29 mouse cellular contexts compared by ENCODE assay signal in the genomic region with DNA sequence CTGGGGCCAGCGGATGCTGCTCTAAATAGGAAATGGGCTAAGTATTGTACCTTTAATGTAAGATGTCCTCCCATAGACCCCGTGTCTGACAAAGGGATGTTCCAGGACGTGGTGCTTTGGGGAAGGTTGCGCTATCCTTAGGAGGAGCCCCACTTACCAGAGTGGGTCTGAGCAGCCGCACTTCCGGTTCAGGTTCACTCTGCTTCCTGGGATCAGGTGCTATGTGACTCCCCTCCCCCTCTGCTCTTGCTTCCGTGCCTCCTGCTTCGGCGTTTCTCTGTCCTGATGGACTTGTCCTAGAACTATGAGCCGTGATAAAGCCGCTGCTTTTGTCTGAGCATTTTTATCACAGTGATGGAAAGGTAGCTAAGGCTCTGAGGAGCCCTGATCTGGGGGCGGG. TPM values are rescaled to one million over a fixed set of nuclear protein-coding genes. Genes with fewer than 3 reads are reported as not detected.
DNase-seq lines count a peak whose midpoint lies in the region; ATAC-seq lines count a peak whose summit lies in the region.
"Had no signal": no experiment of that assay in that cellular context is flagged by ENCODE, and none has a peak within 500 bp of the region (broad histone marks: within the 10 kb centered on the region; RNA-seq: fewer than 3 reads in every experiment).

No protein-coding gene starts in this region.

- no peak overlapping the region for H3K4me3 ChIP-seq in midbrain, embryonic 11.5 days (ENCODE audit: low read depth, low read length)
- no peak overlapping the region for H3K4me3 ChIP-seq in midbrain, embryonic 15.5 days
- H3K4me3 ChIP-seq: embryonic facial prominence, embryonic 10.5 days; embryonic facial prominence, embryonic 13.5 days; erythroblast, embryonic 14.5 days; forebrain, embryonic 12.5 days; forebrain, embryonic 15.5 days; heart, adult 2 months; heart, embryonic 12.5 days; hindbrain, embryonic 10.5 days; hindbrain, embryonic 13.5 days; intestine, embryonic 15.5 days had no signal

- DNase-seq in heart, adult 11 months = peak; percentile 4
- DNase-seq in heart, adult 9 months (ENCODE audit: low spot score in 2 of 2) = no peak
- DNase-seq in midbrain, embryonic 11.5 days (ENCODE audit: low spot score, missing footprints) = peak; percentile 81
- DNase-seq in ES-CJ7 (ENCODE audit: low read depth, low spot score) = peak; percentile 77
- peak; percentile 38 for DNase-seq in WW6 (ENCODE audit: low read depth, low spot score)
- DNase-seq in adrenal gland, postnatal 36 days = no peak
- DNase-seq in kidney, postnatal 14 days = no peak
- DNase-seq: adrenal gland, postnatal 10 days; cerebellum, adult 11 months; cerebellum, adult 2 months; cerebellum, adult 9-11 months; cerebellum, postnatal 25 days; embryo, embryonic 11 days; gastrocnemius, postnatal 25 days; heart, adult 2 months; kidney, adult 11 months had no signal

- no peak overlapping the region for H3K9ac ChIP-seq in midbrain, embryonic 11.5 days (ENCODE audit: low read length)
- no peak overlapping the region for H3K9ac ChIP-seq in midbrain, embryonic 15.5 days
- H3K9ac ChIP-seq: embryonic facial prominence, embryonic 13.5 days; forebrain, embryonic 12.5 days; forebrain, embryonic 15.5 days; heart, embryonic 12.5 days; hindbrain, embryonic 13.5 days; intestine, embryonic 15.5 days had no signal

- H3K4me2 ChIP-seq in midbrain, embryonic 11.5 days = no peak overlapping the region
- no peak overlapping the region for H3K4me2 ChIP-seq in midbrain, embryonic 15.5 days
- H3K4me2 ChIP-seq: embryonic facial prominence, embryonic 13.5 days; forebrain, embryonic 12.5 days; forebrain, embryonic 15.5 days; heart, embryonic 12.5 days; hindbrain, embryonic 13.5 days; intestine, embryonic 15.5 days had no signal

- no peaks in the 10 kb centered on the region for H3K36me3 ChIP-seq in midbrain, embryonic 11.5 days (ENCODE audit: control insufficient read depth, insufficient read depth, low read length)
- H3K36me3 ChIP-seq in midbrain, embryonic 15.5 days (replicated peaks) = no peaks in the 10 kb centered on the region
- H3K36me3 ChIP-seq: embryonic facial prominence, embryonic 10.5 days; embryonic facial prominence, embryonic 13.5 days; forebrain, embryonic 12.5 days; forebrain, embryonic 15.5 days; G1E; heart, embryonic 12.5 days; hindbrain, embryonic 10.5 days; hindbrain, embryonic 13.5 days; intestine, embryonic 15.5 days had no signal

- H3K4me1 ChIP-seq in midbrain, embryonic 11.5 days (ENCODE audit: control insufficient read depth, insufficient read depth, low read length) = no peaks in the 10 kb centered on the region; the same call in 1 of the 2 replicates
- no peaks in the 10 kb centered on the region for H3K4me1 ChIP-seq in midbrain, embryonic 15.5 days
- H3K4me1 ChIP-seq: intestine, embryonic 15.5 days had no signal

- no peak overlapping the region for H3K27ac ChIP-seq in midbrain, embryonic 11.5 days (ENCODE audit: low read depth, low read length)
- no peak overlapping the region for H3K27ac ChIP-seq in midbrain, embryonic 15.5 days
- H3K27ac ChIP-seq: embryonic facial prominence, embryonic 10.5 days; embryonic facial prominence, embryonic 13.5 days; forebrain, embryonic 12.5 days; forebrain, embryonic 15.5 days; heart, adult 2 months; hindbrain, embryonic 10.5 days; hindbrain, embryonic 13.5 days; intestine, embryonic 15.5 days had no signal

- no peaks in the 10 kb centered on the region for H3K9me3 ChIP-seq in midbrain, embryonic 11.5 days (ENCODE audit: control insufficient read depth, low read length)
- H3K9me3 ChIP-seq in midbrain, embryonic 15.5 days = no peaks in the 10 kb centered on the region
- H3K9me3 ChIP-seq: embryonic facial prominence, embryonic 10.5 days; forebrain, embryonic 12.5 days; forebrain, embryonic 15.5 days; G1E; hindbrain, embryonic 10.5 days; hindbrain, embryonic 13.5 days; intestine, embryonic 15.5 days had no signal

- H3K27me3 ChIP-seq in midbrain, embryonic 11.5 days (ENCODE audit: control insufficient read depth, insufficient read depth, low read length) = no peaks in the 10 kb centered on the region
- H3K27me3 ChIP-seq in midbrain, embryonic 15.5 days (replicated peaks) = no peaks in the 10 kb centered on the region
- H3K27me3 ChIP-seq: embryonic facial prominence, embryonic 13.5 days; forebrain, embryonic 12.5 days; forebrain, embryonic 15.5 days; heart, embryonic 12.5 days; hindbrain, embryonic 13.5 days; intestine, embryonic 15.5 days; Patski had no signal

- no peak for ATAC-seq in midbrain, embryonic 11.5 days (ENCODE audit: low FRiP score)
- no peak for ATAC-seq in midbrain, embryonic 15.5 days (replicated peaks)
- ATAC-seq: forebrain, embryonic 15.5 days; hindbrain, embryonic 16.5 days; intestine, embryonic 15.5 days; Patski had no signal

- WGBS in midbrain, embryonic 11.5 days = 86% methylated on average over 12 of the region's 12 CpGs
- WGBS in midbrain, embryonic 15.5 days = 84% methylated on average over 12 of the region's 12 CpGs

RNA-seq across cellular contexts. Expression of gene Hs6st1, which starts 57.4 kb away (rescaled TPM):
- polyA plus RNA-seq in midbrain, embryonic 11.5 days (2014; fragmentation: Nextera tagmentation; extraction: Ambion mirVana) = 16.7 and 20.3 TPM in 2 replicates
- 26.1 and 29.6 TPM in 2 replicates for polyA plus RNA-seq in midbrain, embryonic 15.5 days (2015; fragmentation: Nextera tagmentation; extraction: Ambion mirVana)
- total RNA-seq in adrenal gland, postnatal 36 days (2021) = 100 to 1,000 TPM in 1 of 2 experiments, 10 to 100 TPM in 1; 63.7 to 140 TPM

Comparison
In these comparisons a context has a peak if more than half of its experiments do, and no peak if none do; other contexts are left out.
1. DNase-seq: peak in heart, adult 11 months (single experiment), midbrain, embryonic 11.5 days (single experiment), ES-CJ7 (single experiment) and WW6 (single experiment); none in heart, adult 9 months (0 of 2), adrenal gland, postnatal 36 days (0 of 2) and kidney, postnatal 14 days (single experiment).